Mouse (Mus musculus): ENCODE measurements around the gene Papln. TPM values are rescaled to one million over a fixed set of nuclear protein-coding genes. Genes with fewer than 3 reads are reported as not detected.

The Papln gene
- polyA plus RNA-seq, 1 experiment from 2014 or later, result 2.1 TPM

GRCm38 (mm10) chr12:83760201-83760600 is 3.2 kb upstream of the Papln start:
- no peak overlapping the region for H3K9ac ChIP-seq (ENCODE audit: low read length)
- no peak overlapping the region for H3K4me2 ChIP-seq (ENCODE audit: low read length)
- H3K4me3 ChIP-seq (ENCODE audit: low read depth, low read length), result no peak overlapping the region
- 81% methylated on average over 2 of the region's 2 CpGs for WGBS
- H3K27ac ChIP-seq (ENCODE audit: low read depth), result no peak overlapping the region
- ATAC-seq (replicated peaks; ENCODE audit: low FRiP score, low TSS enrichment, low read depth) (no peak), DNase-seq (ENCODE audit: low spot score) (no peak)
- no peaks in the 10 kb centered on the region for H3K27me3 ChIP-seq (replicated peaks; ENCODE audit: control insufficient read depth, insufficient read depth, low read length)
- no peaks in the 10 kb centered on the region for H3K36me3 ChIP-seq (ENCODE audit: control insufficient read depth, insufficient read depth, low read length)
- no peaks in the 10 kb centered on the region for H3K9me3 ChIP-seq (ENCODE audit: control insufficient read depth, low read length)
- peaks cover 21% of the 10 kb centered on the region for H3K4me1 ChIP-seq (replicated peaks; ENCODE audit: control insufficient read depth, insufficient read depth, low read length)

DNA sequence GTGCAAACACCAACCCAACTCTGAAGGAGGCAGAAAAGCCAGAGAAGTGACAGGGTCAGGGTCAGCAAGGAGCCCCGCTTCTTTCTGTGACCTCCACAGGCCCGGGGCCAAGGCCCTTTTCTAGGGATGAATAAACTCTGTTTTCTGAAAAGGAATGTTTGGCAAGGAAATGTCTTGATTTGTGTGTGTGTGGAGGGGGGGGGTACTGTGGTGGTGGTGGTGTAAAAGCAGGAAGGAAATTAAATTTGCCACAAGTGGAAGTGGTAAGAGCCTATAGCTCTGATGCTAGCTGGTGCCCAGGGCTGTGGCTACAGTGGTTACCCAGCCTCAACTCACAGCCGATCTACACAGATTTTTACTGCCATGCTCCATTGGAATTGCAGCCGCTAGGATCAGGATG is 728 bp upstream of the Papln start:
- Histone ChIP-seq H3K27ac (ENCODE audit: low read depth) (no peak overlapping the region), H3K36me3 (ENCODE audit: control insufficient read depth, insufficient read depth, low read length) (no peaks in the 10 kb centered on the region), H3K9ac (ENCODE audit: low read length) (no peak overlapping the region), H3K4me3 (ENCODE audit: low read depth, low read length) (no peak overlapping the region), H3K9me3 (ENCODE audit: control insufficient read depth, low read length) (no peaks in the 10 kb centered on the region), H3K4me1 (replicated peaks; ENCODE audit: control insufficient read depth, insufficient read depth, low read length) (peaks cover 21% of the 10 kb centered on the region), H3K27me3 (replicated peaks; ENCODE audit: control insufficient read depth, insufficient read depth, low read length) (no peaks in the 10 kb centered on the region), H3K4me2 (ENCODE audit: low read length) (no peak overlapping the region)
- 33% methylated on average over 4 of the region's 4 CpGs for WGBS
- ATAC-seq (replicated peaks; ENCODE audit: low FRiP score, low TSS enrichment, low read depth) (no peak), DNase-seq (ENCODE audit: low spot score) (no peak)

GRCm38 (mm10) chr12:83764044-83764365 is 571 bp downstream of the Papln start:
- Histone ChIP-seq H3K27ac (ENCODE audit: low read depth) (no peak overlapping the region), H3K9ac (ENCODE audit: low read length) (no peak overlapping the region; the same call in 1 of the 2 replicates), H3K4me1 (replicated peaks; ENCODE audit: control insufficient read depth, insufficient read depth, low read length) (peaks cover 21% of the 10 kb centered on the region), H3K36me3 (ENCODE audit: control insufficient read depth, insufficient read depth, low read length) (no peaks in the 10 kb centered on the region), H3K4me2 (ENCODE audit: low read length) (peak overlapping the region; percentile 70), H3K27me3 (replicated peaks; ENCODE audit: control insufficient read depth, insufficient read depth, low read length) (no peaks in the 10 kb centered on the region), H3K4me3 (ENCODE audit: low read depth, low read length) (peak overlapping the region; percentile 32; the same call in 1 of the 2 replicates), H3K9me3 (ENCODE audit: control insufficient read depth, low read length) (no peaks in the 10 kb centered on the region)
- no peak for DNase-seq (ENCODE audit: low spot score)
- ATAC-seq (replicated peaks; ENCODE audit: low FRiP score, low TSS enrichment, low read depth), result no peak
- WGBS, result 3% methylated on average over 14 of the region's 14 CpGs

- Histone ChIP-seq H3K4me2 (ENCODE audit: low read length) (peak overlapping the region; percentile 70), H3K4me1 (replicated peaks; ENCODE audit: control insufficient read depth, insufficient read depth, low read length) (peaks cover 26% of the 10 kb centered on the region), H3K9me3 (ENCODE audit: control insufficient read depth, low read length) (no peaks in the 10 kb centered on the region), H3K27ac (ENCODE audit: low read depth) (no peak overlapping the region), H3K4me3 (ENCODE audit: low read depth, low read length) (no peak overlapping the region), H3K27me3 (replicated peaks; ENCODE audit: control insufficient read depth, insufficient read depth, low read length) (no peaks in the 10 kb centered on the region), H3K9ac (ENCODE audit: low read length) (no peak overlapping the region), H3K36me3 (ENCODE audit: control insufficient read depth, insufficient read depth, low read length) (no peaks in the 10 kb centered on the region)
- ATAC-seq (replicated peaks; ENCODE audit: low FRiP score, low TSS enrichment, low read depth), result no peak
- DNase-seq (ENCODE audit: low spot score), result no peak
- WGBS, result 65% methylated on average over 10 of the region's 10 CpGs
Measured at GRCm38 (mm10) chr12:83764519-83764918, 1.1 kb downstream of the Papln start.

GRCm38 (mm10) chr12:83765965-83766603 is 2.6 kb downstream of the Papln start:
- Histone ChIP-seq H3K4me3 (ENCODE audit: low read depth, low read length) (no peak overlapping the region), H3K9ac (ENCODE audit: low read length) (no peak overlapping the region), H3K36me3 (ENCODE audit: control insufficient read depth, insufficient read depth, low read length) (no peaks in the 10 kb centered on the region), H3K9me3 (ENCODE audit: control insufficient read depth, low read length) (no peaks in the 10 kb centered on the region), H3K27me3 (replicated peaks; ENCODE audit: control insufficient read depth, insufficient read depth, low read length) (no peaks in the 10 kb centered on the region), H3K4me1 (replicated peaks; ENCODE audit: control insufficient read depth, insufficient read depth, low read length) (peaks cover 38% of the 10 kb centered on the region), H3K27ac (ENCODE audit: low read depth) (no peak overlapping the region), H3K4me2 (ENCODE audit: low read length) (no peak overlapping the region)
- 59% methylated on average over 13 of the region's 13 CpGs for WGBS
- DNase-seq (ENCODE audit: low spot score) (no peak), ATAC-seq (replicated peaks; ENCODE audit: low FRiP score, low TSS enrichment, low read depth) (no peak)

DNA sequence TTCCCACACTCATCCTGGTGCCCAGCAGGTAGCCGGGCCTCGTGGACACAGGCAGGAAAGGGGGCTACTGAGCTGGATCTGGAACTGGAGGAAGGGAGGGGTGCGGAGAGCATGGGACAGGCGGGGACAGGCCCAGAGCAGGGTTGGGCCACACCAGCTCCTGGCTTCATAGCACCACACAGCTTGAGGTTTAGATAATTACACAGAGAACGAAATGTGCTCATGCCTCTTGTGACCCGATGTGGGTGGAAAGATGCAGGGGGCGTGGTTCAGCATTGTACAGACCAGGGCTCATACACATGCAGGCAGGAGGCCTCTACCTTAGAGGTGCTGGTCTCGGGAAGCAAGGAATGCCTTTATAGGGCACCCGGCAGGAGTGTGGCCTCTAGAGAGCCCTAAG is 4.4 kb downstream of the Papln start:
- 73% methylated on average over 9 of the region's 9 CpGs for WGBS
- Histone ChIP-seq H3K27me3 (replicated peaks; ENCODE audit: control insufficient read depth, insufficient read depth, low read length) (no peaks in the 10 kb centered on the region), H3K4me2 (ENCODE audit: low read length) (no peak overlapping the region), H3K36me3 (ENCODE audit: control insufficient read depth, insufficient read depth, low read length) (no peaks in the 10 kb centered on the region), H3K27ac (ENCODE audit: low read depth) (no peak overlapping the region), H3K9ac (ENCODE audit: low read length) (no peak overlapping the region), H3K9me3 (ENCODE audit: control insufficient read depth, low read length) (no peaks in the 10 kb centered on the region), H3K4me1 (replicated peaks; ENCODE audit: control insufficient read depth, insufficient read depth, low read length) (peaks cover 32% of the 10 kb centered on the region), H3K4me3 (ENCODE audit: low read depth, low read length) (no peak overlapping the region)
- DNase-seq (ENCODE audit: low spot score) (no peak), ATAC-seq (replicated peaks; ENCODE audit: low FRiP score, low TSS enrichment, low read depth) (no peak)

- peaks cover 26% of the 10 kb centered on the region for H3K4me1 ChIP-seq (replicated peaks; ENCODE audit: control insufficient read depth, insufficient read depth, low read length)
- no peak overlapping the region for H3K4me2 ChIP-seq (ENCODE audit: low read length)
- no peak overlapping the region for H3K27ac ChIP-seq (ENCODE audit: low read depth)
- no peak overlapping the region for H3K9ac ChIP-seq (ENCODE audit: low read length)
- H3K9me3 ChIP-seq (ENCODE audit: control insufficient read depth, low read length), result no peaks in the 10 kb centered on the region
- ATAC-seq (replicated peaks; ENCODE audit: low FRiP score, low TSS enrichment, low read depth) (no peak), DNase-seq (ENCODE audit: low spot score) (no peak)
- H3K27me3 ChIP-seq (replicated peaks; ENCODE audit: control insufficient read depth, insufficient read depth, low read length), result no peaks in the 10 kb centered on the region
- H3K36me3 ChIP-seq (ENCODE audit: control insufficient read depth, insufficient read depth, low read length), result no peaks in the 10 kb centered on the region
- 57% methylated on average over 14 of the region's 14 CpGs for WGBS
- H3K4me3 ChIP-seq (ENCODE audit: low read depth, low read length), result no peak overlapping the region
Measured at GRCm38 (mm10) chr12:83768235-83768899, 4.9 kb downstream of the Papln start.

GRCm38 (mm10) chr12:83770418-83771256 is 7.2 kb downstream of the Papln start:
- 8% methylated on average over 25 of the region's 25 CpGs for WGBS
- no peak overlapping the region; the same call in 1 of the 2 replicates for H3K4me3 ChIP-seq (ENCODE audit: low read depth, low read length)
- no peaks in the 10 kb centered on the region for H3K9me3 ChIP-seq (ENCODE audit: control insufficient read depth, low read length)
- DNase-seq (ENCODE audit: low spot score), result peak; percentile 92
- no peak overlapping the region for H3K9ac ChIP-seq (ENCODE audit: low read length)
- H3K4me2 ChIP-seq (ENCODE audit: low read length), result peak overlapping the region; percentile 43
- peak; percentile 45; the same call in 1 of the 2 replicates for ATAC-seq (replicated peaks; ENCODE audit: low FRiP score, low TSS enrichment, low read depth)
- peaks cover 17% of the 10 kb centered on the region for H3K4me1 ChIP-seq (replicated peaks; ENCODE audit: control insufficient read depth, insufficient read depth, low read length)
- H3K36me3 ChIP-seq (ENCODE audit: control insufficient read depth, insufficient read depth, low read length), result no peaks in the 10 kb centered on the region
- no peaks in the 10 kb centered on the region for H3K27me3 ChIP-seq (replicated peaks; ENCODE audit: control insufficient read depth, insufficient read depth, low read length)
- H3K27ac ChIP-seq (ENCODE audit: low read depth), result no peak overlapping the region

Data from intestine, embryonic 14.5 days (tissue).